Mouse (Mus musculus) cerebellum, adult 2 months (tissue): ENCODE measurements around the gene Pgf.

ENCODE experiments used
- CTCF ChIP-seq: fragments of 200-500 bp; IDR thresholded peaks from 2 replicates; pipeline ENCODE4 v1.5.1; 2011; ENCODE audit warnings: low read depth, mild to moderate bottlenecking, control low read depth, low read length, moderate library complexity, borderline replicate concordance; ENCODE audit not compliant: insufficient read depth
- POLR2A ChIP-seq: fragments of 200-500 bp; IDR thresholded peaks from 2 replicates; pipeline ENCODE4 v1.6.1; 2011; ENCODE audit warnings: low read length, control low read depth, borderline replicate concordance; ENCODE audit not compliant: insufficient read depth

DNA sequence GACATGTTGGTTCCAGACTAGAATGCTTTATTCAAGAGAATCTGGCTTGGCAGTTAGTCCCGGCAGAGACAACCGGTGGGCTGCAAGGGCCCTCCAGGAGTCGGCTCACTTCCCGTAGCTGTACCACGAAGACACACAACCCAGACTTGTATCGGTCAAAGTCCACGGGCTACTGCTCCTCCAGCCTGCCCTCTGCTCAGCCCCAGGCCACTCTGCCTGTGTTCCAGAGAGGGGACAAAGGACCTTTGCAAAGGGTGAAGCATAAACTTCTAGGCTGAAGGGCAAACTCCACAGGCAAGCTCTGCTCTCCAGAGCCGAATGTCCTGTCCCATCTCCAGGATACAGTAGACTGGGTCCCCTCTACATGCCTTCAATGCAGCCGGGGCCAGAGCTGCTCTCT, 11.0 kb downstream of the Pgf start:
- TF ChIP-seq POLR2A (no peak), CTCF (no peak)
